Mouse (Mus musculus) layer of hippocampus, postnatal 36 days (tissue): ENCODE measurements at regions not wholly inside any gene's neighbourhood (a gene's known extent, or its start where the extent isn't known, plus 50 kb on each side); places are given as distances from the start of the nearest gene placed in this dataset.

Experiments used
- DNase-seq, 2 experiments: peaks; one replicate each; pipeline ENCODE4 v3.0.0; 2022

DNA sequence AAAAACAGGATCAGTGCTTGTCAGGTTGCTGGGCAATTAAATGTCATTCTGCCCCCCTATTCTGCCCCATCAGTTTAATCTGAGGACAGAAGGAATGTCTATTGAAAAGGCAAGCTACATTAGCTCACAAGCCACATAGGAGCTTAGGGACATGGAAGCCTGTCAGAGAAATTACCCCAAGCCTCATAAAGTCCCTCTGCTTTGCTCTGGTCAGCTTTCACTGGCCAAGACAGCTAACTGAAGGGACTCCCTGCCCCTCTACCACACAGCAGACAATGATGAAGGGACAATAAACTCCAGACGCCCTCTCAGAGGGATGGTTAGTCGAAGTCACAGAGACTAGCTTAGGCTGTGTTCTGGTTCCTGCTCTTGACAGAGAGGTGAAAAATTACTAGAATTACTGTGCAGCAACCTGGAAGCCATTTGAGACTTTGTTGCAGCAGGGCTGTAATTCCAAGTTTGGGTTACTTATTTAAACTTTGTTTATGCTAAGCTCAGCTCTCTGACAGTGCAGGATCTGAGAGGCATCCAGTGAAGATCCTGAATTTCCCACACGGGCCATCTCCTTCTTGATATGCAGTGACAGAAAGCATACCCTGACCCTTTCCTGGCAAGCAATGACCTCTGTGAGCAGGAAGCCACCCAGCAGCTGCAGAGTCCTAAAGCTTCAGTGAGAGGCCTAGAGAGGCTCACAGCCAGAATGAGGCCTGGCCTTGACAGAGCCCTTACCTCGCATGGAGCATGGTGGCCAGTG is 95.2 kb upstream of the Tmtc1 start:
- no peak for DNase-seq

DNA sequence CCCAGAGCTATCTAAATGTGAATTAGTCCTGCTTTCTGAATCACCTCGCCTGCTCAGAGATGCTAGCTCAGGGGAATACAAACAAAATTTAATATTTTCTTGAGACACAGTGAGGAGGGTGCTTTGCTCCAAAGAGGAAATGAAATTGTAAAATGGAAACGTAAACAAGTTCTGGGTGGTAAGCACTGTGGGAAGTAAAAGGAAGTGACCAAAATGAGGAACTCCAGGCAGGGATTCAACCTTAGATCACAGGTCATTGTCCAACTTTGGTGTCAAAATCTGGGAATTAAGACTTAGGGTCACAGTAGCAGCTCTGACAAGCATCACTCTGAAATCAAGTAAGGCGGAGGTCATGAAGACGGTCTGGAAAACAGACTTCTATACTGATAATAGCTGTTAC is 90.2 kb upstream of the Tmtc1 start:
- DNase-seq: no peak

DNA sequence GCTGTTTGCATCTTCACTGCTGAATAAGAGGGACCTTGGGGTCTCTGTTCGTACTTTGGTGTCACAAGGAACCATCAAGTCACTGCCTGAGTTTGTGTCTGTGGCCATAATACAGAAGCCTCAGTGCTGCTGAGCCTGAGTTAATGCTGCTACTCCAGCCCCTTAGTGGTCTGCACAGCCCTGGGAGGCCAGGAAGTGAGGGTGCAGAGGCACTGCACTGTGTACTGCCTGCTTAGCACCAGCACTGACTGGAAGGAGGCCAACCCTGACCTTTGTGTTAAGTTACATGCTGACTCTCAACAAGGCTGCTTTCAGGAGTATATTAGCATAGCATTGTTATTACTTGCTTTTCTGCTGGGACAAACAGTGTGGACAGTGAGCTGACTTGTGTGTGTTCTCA is 86.9 kb upstream of the Tmtc1 start:
- DNase-seq: no peak

DNA sequence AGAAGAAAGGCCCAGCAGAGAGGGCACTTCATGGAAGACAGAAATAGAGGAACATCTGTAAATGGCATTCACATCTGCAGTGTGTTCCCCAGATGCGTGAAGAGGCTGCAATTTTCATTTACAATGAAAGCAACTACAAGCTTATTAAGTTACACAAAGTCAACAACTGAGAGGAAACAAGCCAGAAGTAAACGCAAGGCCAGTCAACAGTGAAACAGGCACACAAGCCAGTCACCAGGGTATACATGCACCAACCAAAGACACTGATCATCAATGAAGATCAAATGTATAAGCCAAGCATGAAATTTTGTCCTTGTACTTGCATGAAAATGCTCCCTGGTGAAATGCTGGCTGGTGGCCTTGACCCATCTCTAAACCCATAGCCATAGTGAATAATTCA is 84.4 kb upstream of the Tmtc1 start:
- DNase-seq: no peak

DNA sequence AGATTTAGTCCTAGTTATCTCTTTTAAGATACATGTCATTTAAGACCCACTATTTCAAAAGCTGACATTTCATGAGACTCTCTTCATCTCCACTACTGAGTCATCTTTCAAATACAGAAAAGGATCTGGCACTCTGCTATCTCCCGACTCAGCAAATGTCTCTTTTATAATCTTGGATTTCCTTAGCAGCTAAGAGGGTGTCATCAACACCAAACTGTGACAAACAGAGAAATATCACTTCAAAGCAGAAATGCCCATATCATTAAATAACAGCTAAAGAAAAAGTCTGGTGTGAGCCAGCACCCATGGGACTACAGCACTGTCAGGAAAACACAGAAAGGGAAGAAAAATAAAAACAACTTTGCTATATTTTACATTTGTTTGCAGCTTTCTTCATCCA is 78.7 kb upstream of the Tmtc1 start:
- no peak for DNase-seq

GRCm38 (mm10) chr6:148517536-148518245 is 73.5 kb upstream of the Tmtc1 start:
- no peak for DNase-seq

DNA sequence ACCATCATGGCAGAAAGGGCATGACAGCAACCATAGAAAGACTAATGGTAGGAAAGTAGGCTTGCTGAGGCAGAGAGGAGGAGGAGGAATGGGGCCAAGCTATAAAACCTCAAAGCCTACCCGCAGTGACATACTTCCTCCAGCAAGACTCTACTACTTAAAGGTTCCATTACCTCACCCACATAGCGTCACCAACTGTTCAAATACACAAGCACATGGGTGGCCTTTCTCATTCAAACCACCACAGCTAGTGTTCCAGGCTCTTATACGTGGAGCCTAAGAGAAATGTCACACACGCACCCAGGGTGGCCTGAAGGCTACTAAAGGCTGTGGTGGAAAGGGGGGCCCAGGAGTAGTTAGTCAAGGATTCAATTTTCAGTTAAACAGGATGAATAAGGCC is 72.5 kb upstream of the Tmtc1 start:
- no peak for DNase-seq

GRCm38 (mm10) chr6:148515105-148515504 is 70.9 kb upstream of the Tmtc1 start:
- DNase-seq: no peak

DNA sequence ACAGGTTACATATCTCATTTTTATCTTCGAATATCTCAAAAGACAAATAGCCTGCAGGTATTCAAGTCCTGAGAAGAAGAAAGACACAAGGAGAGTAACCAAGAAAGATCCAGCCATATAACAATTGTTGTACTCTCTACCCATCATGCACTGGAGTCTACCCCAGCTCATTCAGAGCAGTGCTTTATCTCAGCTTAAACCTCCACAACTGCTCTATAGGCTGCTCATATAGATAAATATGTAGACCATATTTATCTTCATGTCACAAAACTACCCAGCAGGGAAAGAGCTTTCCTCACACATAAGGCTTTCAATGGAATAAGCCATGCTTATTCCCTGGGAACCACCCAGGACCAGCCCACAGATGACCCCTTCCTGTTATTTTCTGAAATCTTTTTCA is 70.5 kb upstream of the Tmtc1 start:
- DNase-seq: no peak

- DNase-seq: no peak
These were observed 69.9 kb upstream of the Tmtc1 start for GRCm38 (mm10) chr6:148514124-148514523.

DNA sequence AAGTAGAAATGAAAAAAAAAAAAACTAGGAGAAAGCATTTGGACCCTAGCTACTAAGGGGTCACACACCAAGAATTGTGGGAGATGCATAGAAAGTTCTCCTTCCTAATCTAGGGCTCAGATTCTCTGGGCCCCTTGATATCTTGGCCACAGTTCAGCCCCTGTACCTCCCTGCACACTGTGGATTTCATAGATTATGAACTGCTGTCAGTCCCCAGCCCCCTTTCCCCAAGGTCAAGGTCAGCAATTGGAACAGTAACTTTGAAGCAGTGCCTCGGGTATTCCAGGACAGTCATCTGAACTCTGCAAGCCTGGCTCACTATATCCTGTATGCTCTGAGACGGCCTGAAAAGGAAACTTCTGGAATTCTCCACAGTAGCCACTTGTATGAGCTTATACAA is 68.9 kb upstream of the Tmtc1 start:
- no peak for DNase-seq

- DNase-seq: no peak
These were observed 61.1 kb upstream of the Tmtc1 start for GRCm38 (mm10) chr6:148505325-148505724.

DNA sequence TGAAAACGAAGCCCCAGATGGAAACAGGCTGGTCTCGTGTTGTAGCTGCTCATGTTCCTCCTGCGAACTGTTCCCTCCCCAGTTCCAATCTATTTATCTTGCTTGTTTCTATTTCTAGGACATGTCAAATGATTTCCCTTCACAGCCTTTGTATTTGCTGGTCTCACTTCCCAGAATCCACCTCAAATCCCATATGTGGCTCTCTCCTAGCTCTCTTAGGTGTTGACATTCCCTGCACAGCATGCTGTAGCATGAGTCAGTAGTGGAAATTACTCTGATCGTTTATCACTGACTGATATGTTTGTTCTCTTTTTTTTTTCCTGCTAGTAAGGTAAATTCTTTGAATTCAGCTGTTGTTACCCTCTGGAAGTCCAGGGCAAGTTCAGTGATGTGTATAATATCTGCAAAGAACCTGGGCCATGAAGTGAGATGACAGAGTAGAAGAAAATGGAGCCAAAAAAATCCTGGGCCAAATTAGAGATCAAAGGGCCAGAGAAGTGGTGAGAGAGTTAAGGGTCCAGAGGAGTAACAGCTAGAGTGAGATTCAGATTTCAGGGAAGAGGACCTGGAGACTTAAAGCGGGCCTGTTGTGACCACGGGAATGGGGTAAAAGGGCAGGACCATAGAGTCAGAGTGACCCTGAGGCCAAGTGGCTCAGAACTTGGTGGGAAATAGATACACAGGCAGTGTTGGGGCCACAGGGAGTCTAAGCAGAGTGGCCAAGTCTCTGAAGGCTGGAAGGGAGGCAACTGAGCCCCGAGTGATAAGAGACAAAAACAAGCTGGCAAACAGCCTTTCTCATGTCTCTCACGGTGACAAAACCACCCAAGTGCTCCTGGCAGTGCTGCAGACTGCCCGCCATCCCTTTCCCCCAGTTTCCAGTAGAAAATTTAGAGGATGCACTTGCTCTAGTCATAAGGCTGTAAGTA is 56.3 kb upstream of the Tmtc1 start:
- no peak for DNase-seq
